12 mouse cellular contexts compared by ENCODE assay signal in genomic region chr2:157601435-157601839, GRCm38 (mm10). TPM values are rescaled to one million over a fixed set of nuclear protein-coding genes. Genes with fewer than 3 reads are reported as not detected.
DNase-seq lines count a peak whose midpoint lies in the region; ATAC-seq and TF ChIP-seq lines count a peak whose summit lies in the region.
"Had no signal": no experiment of that assay in that cellular context is flagged by ENCODE, and none has a peak within 500 bp of the region (broad histone marks: within the 10 kb centered on the region; RNA-seq: fewer than 3 reads in every experiment).

No protein-coding gene starts in this region.

- ATAC-seq in lung, embryonic 15.5 days (ENCODE audit: borderline replicate concordance, extremely low read depth, low FRiP score, low TSS enrichment) = peak; percentile 89
- ATAC-seq in intestine, embryonic 15.5 days = peak; percentile 72
- ATAC-seq in granulocyte monocyte progenitor cell, adult 5-6 weeks (replicated peaks; ENCODE audit: poor library complexity, severe bottlenecking) = no peak
- ATAC-seq in forebrain, embryonic 16.5 days = no peak

- H3K27ac ChIP-seq in lung, embryonic 15.5 days = peak overlapping the region; percentile 32
- peak overlapping the region; percentile 52 for H3K27ac ChIP-seq in intestine, embryonic 15.5 days
- H3K27ac ChIP-seq in testis, adult 2 months (ENCODE audit: control insufficient read depth, insufficient read depth, low read depth, low read length) = peak overlapping the region; percentile 12; the same call in 1 of the 2 replicates
- H3K27ac ChIP-seq in forebrain, embryonic 16.5 days (ENCODE audit: low read length) = no peak overlapping the region

- H3K27me3 ChIP-seq in lung, embryonic 15.5 days = 0 out of 2 replicates have a peak, but pooled peaks cover 6% of the 10 kb centered on the region
- H3K27me3 ChIP-seq in intestine, embryonic 15.5 days (replicated peaks) = no peaks in the 10 kb centered on the region
- no peaks in the 10 kb centered on the region for H3K27me3 ChIP-seq in testis, adult 2 months (ENCODE audit: control insufficient read depth, insufficient read depth, low read length)
- H3K27me3 ChIP-seq in forebrain, embryonic 16.5 days (replicated peaks; ENCODE audit: control insufficient read depth, insufficient read depth, low read length) = no peaks in the 10 kb centered on the region

- H3K4me3 ChIP-seq in lung, embryonic 15.5 days = no peak overlapping the region
- H3K4me3 ChIP-seq in lung, adult 2 months (replicated peaks; ENCODE audit: extremely low read depth, low read depth, low read length) = no peak overlapping the region
- H3K4me3 ChIP-seq in intestine, embryonic 15.5 days (replicated peaks) = no peak overlapping the region
- H3K4me3 ChIP-seq in testis, adult 2 months (ENCODE audit: control insufficient read depth, low read depth, low read length) = no peak overlapping the region
- no peak overlapping the region for H3K4me3 ChIP-seq in forebrain, embryonic 16.5 days (replicated peaks; ENCODE audit: low read length)
- H3K4me3 ChIP-seq: myocyte had no signal

- H3K9ac ChIP-seq in lung, embryonic 15.5 days = no peak overlapping the region
- no peak overlapping the region for H3K9ac ChIP-seq in intestine, embryonic 15.5 days
- H3K9ac ChIP-seq in forebrain, embryonic 16.5 days (replicated peaks; ENCODE audit: low read depth, low read length) = no peak overlapping the region

- TF ChIP-seq CTCF in lung, adult 2 months (IDR thresholded peaks at IDR 0.05; ENCODE audit: insufficient read depth, low read length) = no peak
- TF ChIP-seq CTCF in testis, adult 2 months (IDR thresholded peaks at IDR 0.05; ENCODE audit: control insufficient read depth, insufficient read depth, insufficient replicate concordance, low read depth, low read length) = no peak

- peaks cover 15% of the 10 kb centered on the region for H3K4me1 ChIP-seq in lung, embryonic 15.5 days
- H3K4me1 ChIP-seq in lung, adult 2 months (ENCODE audit: control insufficient read depth, insufficient read depth, low read length) = no peaks in the 10 kb centered on the region
- peaks cover 20% of the 10 kb centered on the region for H3K4me1 ChIP-seq in intestine, embryonic 15.5 days (replicated peaks)
- peaks cover 8% of the 10 kb centered on the region for H3K4me1 ChIP-seq in testis, adult 2 months (ENCODE audit: control insufficient read depth, insufficient read depth, low read length)
- no peaks in the 10 kb centered on the region for H3K4me1 ChIP-seq in forebrain, embryonic 16.5 days (replicated peaks; ENCODE audit: control insufficient read depth, insufficient read depth, low read length)

- H3K4me2 ChIP-seq in lung, embryonic 15.5 days = no peak overlapping the region
- H3K4me2 ChIP-seq in intestine, embryonic 15.5 days (replicated peaks) = no peak overlapping the region
- H3K4me2 ChIP-seq in forebrain, embryonic 16.5 days (ENCODE audit: low read length) = no peak overlapping the region

- WGBS in lung, embryonic 15.5 days = 23% methylated on average over 6 of the region's 6 CpGs
- 38% methylated on average over 6 of the region's 6 CpGs for WGBS in lung, adult 2 months
- 31% methylated on average over 6 of the region's 6 CpGs for WGBS in intestine, embryonic 15.5 days
- WGBS in forebrain, embryonic 16.5 days = 77% methylated on average over 6 of the region's 6 CpGs

- H3K9me3 ChIP-seq in lung, embryonic 15.5 days = no peaks in the 10 kb centered on the region
- H3K9me3 ChIP-seq in intestine, embryonic 15.5 days = no peaks in the 10 kb centered on the region
- H3K9me3 ChIP-seq in forebrain, embryonic 16.5 days (ENCODE audit: control insufficient read depth, low read length) = no peaks in the 10 kb centered on the region

- H3K36me3 ChIP-seq in lung, embryonic 15.5 days = no peaks in the 10 kb centered on the region
- H3K36me3 ChIP-seq in intestine, embryonic 15.5 days = no peaks in the 10 kb centered on the region
- no peaks in the 10 kb centered on the region for H3K36me3 ChIP-seq in testis, adult 2 months (ENCODE audit: control insufficient read depth, insufficient read depth, low read length)
- no peaks in the 10 kb centered on the region for H3K36me3 ChIP-seq in forebrain, embryonic 16.5 days (ENCODE audit: control insufficient read depth, insufficient read depth)

- TF ChIP-seq POLR2A in lung, adult 2 months (IDR thresholded peaks at IDR 0.05; ENCODE audit: borderline replicate concordance, extremely low read depth, low read depth, low read length) = no peak
- TF ChIP-seq POLR2A in testis, adult 2 months (IDR thresholded peaks at IDR 0.05; ENCODE audit: control insufficient read depth, low read depth, low read length) = no peak

- no peak for DNase-seq in lung, adult 2 months
- DNase-seq in kidney, postnatal 14 days = peak; percentile 58
- DNase-seq: adrenal gland, postnatal 25 days; cerebellum, adult 8-10 months; thymus, adult 18-20 months had no signal

RNA-seq across cellular contexts. Expression of gene Blcap, which starts 30.4 kb away (rescaled TPM):
- polyA plus RNA-seq in lung, embryonic 15.5 days (2015; fragmentation: Nextera tagmentation; extraction: Ambion mirVana) = 45.7 and 48.1 TPM in 2 replicates
- 41.3 and 49.3 TPM in 2 replicates for polyA plus RNA-seq in lung, adult 2 months (2012; rRNA removed)
- 39.2 and 40.9 TPM in 2 replicates for polyA plus RNA-seq in intestine, embryonic 15.5 days (2015; fragmentation: Nextera tagmentation; extraction: Ambion mirVana)
- 31.4 and 35.0 TPM in 2 replicates for polyA plus RNA-seq in testis, adult 2 months (2012; rRNA removed)
- 13.4 and 29.1 TPM in 2 replicates for total RNA-seq in granulocyte monocyte progenitor cell, adult 5-6 weeks (2014; fragmentation: Nextera tagmentation)
- total RNA-seq in granulocyte monocyte progenitor cell, adult 5-6 weeks (2017) = 6.7 and 7.9 TPM in 2 replicates
- 196 and 239 TPM in 2 replicates for polyA plus RNA-seq in forebrain, embryonic 16.5 days (2015; fragmentation: Nextera tagmentation; extraction: Ambion mirVana)

RNA-seq across cellular contexts. Expression of gene Nnat, which starts 41.6 kb away (rescaled TPM):
- polyA plus RNA-seq in lung, embryonic 15.5 days (2015; fragmentation: Nextera tagmentation; extraction: Ambion mirVana) = 685 and 703 TPM in 2 replicates
- polyA plus RNA-seq in lung, adult 2 months (2012; rRNA removed) = 25.3 and 56.8 TPM in 2 replicates
- polyA plus RNA-seq in intestine, embryonic 15.5 days (2015; fragmentation: Nextera tagmentation; extraction: Ambion mirVana) = 428 and 457 TPM in 2 replicates
- polyA plus RNA-seq in testis, adult 2 months (2012; rRNA removed) = 1.4 and 1.7 TPM in 2 replicates
- not detected in 2 replicates for total RNA-seq in granulocyte monocyte progenitor cell, adult 5-6 weeks (2014; fragmentation: Nextera tagmentation)
- not detected in 2 replicates for total RNA-seq in granulocyte monocyte progenitor cell, adult 5-6 weeks (2017)
- 5,254 and 7,174 TPM in 2 replicates for polyA plus RNA-seq in forebrain, embryonic 16.5 days (2015; fragmentation: Nextera tagmentation; extraction: Ambion mirVana)
- total RNA-seq: megakaryocyte, adult 5-6 weeks had no signal

Comparison
In these comparisons a context has a peak if more than half of its experiments do, and no peak if none do; other contexts are left out.
1. ATAC-seq: peak in lung, embryonic 15.5 days (single experiment) and intestine, embryonic 15.5 days (single experiment); none in granulocyte monocyte progenitor cell, adult 5-6 weeks (single experiment) and forebrain, embryonic 16.5 days (single experiment).